In the genomic region with DNA sequence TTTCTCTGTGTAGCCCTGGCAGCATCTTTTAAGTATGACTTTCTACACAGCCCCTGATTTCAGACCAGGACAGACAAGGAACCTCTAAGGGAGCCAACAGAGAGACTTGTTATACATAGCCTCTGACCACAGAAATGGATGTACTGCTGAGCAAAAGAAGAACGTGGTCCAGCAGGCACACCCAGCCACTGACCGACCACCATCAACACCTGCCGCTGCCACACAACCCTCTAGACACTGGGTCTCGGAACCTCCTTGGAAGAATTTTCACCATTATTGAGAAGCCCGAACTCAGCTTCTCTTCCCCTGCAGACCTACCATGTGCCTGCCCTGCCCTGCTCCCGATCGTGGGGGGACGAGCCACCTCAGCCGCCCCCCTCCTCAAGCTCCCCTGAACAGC, we compare ENCODE assay signal across 20 mouse cellular contexts.
DNase-seq lines count a peak whose midpoint lies in the region; ATAC-seq and TF ChIP-seq lines count a peak whose summit lies in the region.
"Had no signal": no experiment of that assay in that cellular context is flagged by ENCODE, and none has a peak within 500 bp of the region (broad histone marks: within the 10 kb centered on the region; RNA-seq: fewer than 3 reads in every experiment).

No protein-coding gene starts in this region.

- H3K36me3 ChIP-seq in midbrain, embryonic 10.5 days = peaks cover 13% of the 10 kb centered on the region
- no peaks in the 10 kb centered on the region for H3K36me3 ChIP-seq in midbrain, embryonic 14.5 days (ENCODE audit: control insufficient read depth, insufficient read depth, low read length)
- H3K36me3 ChIP-seq in C2C12 (ENCODE audit: control insufficient read depth, insufficient read depth) (no peaks in the 10 kb centered on the region), myocyte (ENCODE audit: control insufficient read depth, insufficient read depth) (no peaks in the 10 kb centered on the region)
- H3K36me3 ChIP-seq in liver, embryonic 12.5 days = no peaks in the 10 kb centered on the region
- H3K36me3 ChIP-seq: G1E had no signal

- H3K79me2 ChIP-seq in C2C12 (ENCODE audit: control insufficient read depth, insufficient read depth) (no peaks in the 10 kb centered on the region), myocyte (ENCODE audit: control insufficient read depth, insufficient read depth) (no peaks in the 10 kb centered on the region)

- H3K9me3 ChIP-seq in midbrain, embryonic 10.5 days (replicated peaks) = no peaks in the 10 kb centered on the region
- H3K9me3 ChIP-seq in midbrain, embryonic 14.5 days (ENCODE audit: control insufficient read depth, low read length) = no peaks in the 10 kb centered on the region
- no peaks in the 10 kb centered on the region for H3K9me3 ChIP-seq in liver, embryonic 12.5 days (replicated peaks)

- no peak for TF ChIP-seq POLR2A in myocyte (IDR thresholded peaks at IDR 0.05; ENCODE audit: insufficient read length, low read depth)

- 88% methylated on average over 9 of the region's 9 CpGs for WGBS in midbrain, embryonic 10.5 days
- WGBS in midbrain, embryonic 14.5 days = 94% methylated on average over 9 of the region's 9 CpGs
- WGBS in liver, embryonic 12.5 days (ENCODE audit: insufficient replicate concordance) = 79% methylated on average over 9 of the region's 9 CpGs

- intact Hi-C loops in left cerebral cortex, postnatal 25 days (cut with DNase I) = no loop called here

- no peak overlapping the region for H3K4me2 ChIP-seq in midbrain, embryonic 14.5 days (ENCODE audit: low read length)
- H3K4me2 ChIP-seq in myocyte (ENCODE audit: low read depth) = peak overlapping the region; percentile 12
- no peak overlapping the region for H3K4me2 ChIP-seq in liver, embryonic 12.5 days

- H3K27me3 ChIP-seq in midbrain, embryonic 10.5 days (ENCODE audit: low read depth, poor library complexity, severe bottlenecking) = no peaks in the 10 kb centered on the region
- no peaks in the 10 kb centered on the region for H3K27me3 ChIP-seq in midbrain, embryonic 14.5 days (ENCODE audit: control insufficient read depth, insufficient read depth, low read length)
- H3K27me3 ChIP-seq in C2C12 (ENCODE audit: control insufficient read depth, insufficient read depth, insufficient read length) = no peaks in the 10 kb centered on the region
- no peaks in the 10 kb centered on the region for H3K27me3 ChIP-seq in myocyte (ENCODE audit: control insufficient read depth, insufficient read depth, insufficient read length)
- H3K27me3 ChIP-seq in liver, embryonic 12.5 days (replicated peaks) = no peaks in the 10 kb centered on the region
- H3K27me3 ChIP-seq: CH12.LX, Patski had no signal

- no peak for ATAC-seq in midbrain, embryonic 14.5 days (ENCODE audit: low FRiP score, low TSS enrichment)
- ATAC-seq in liver, embryonic 12.5 days = no peak
- ATAC-seq: activated CD4-positive, CD25-positive, alpha-beta regulatory T cell, adult 4 months; CD4-positive, CD25-positive, alpha-beta regulatory T cell, adult 4 months; Patski had no signal

- no peak for TF ChIP-seq CTCF in layer of hippocampus, adult 2 months (conservative IDR thresholded peaks at IDR 0.05)
- no peak for TF ChIP-seq CTCF in C2C12 (IDR thresholded peaks at IDR 0.05; ENCODE audit: control insufficient read depth, insufficient read depth, insufficient read length)

- 0 out of 2 replicates have a peak overlapping the region, but pooled peaks have one; percentile 44 for H3K27ac ChIP-seq in layer of hippocampus, adult 2 months
- H3K27ac ChIP-seq in midbrain, embryonic 10.5 days (replicated peaks) = 0 out of 2 replicates have a peak overlapping the region, but pooled peaks have one; percentile 4
- H3K27ac ChIP-seq in midbrain, embryonic 14.5 days (replicated peaks; ENCODE audit: low read depth, low read length) = no peak overlapping the region
- no peak overlapping the region for H3K27ac ChIP-seq in liver, embryonic 12.5 days

- DNase-seq in layer of hippocampus, adult 2 months (ENCODE audit: low spot score in 2 of 2) = no peak
- DNase-seq in layer of hippocampus, adult 18-20 months (ENCODE audit: low spot score in 2 of 2) = no peak
- no peak for DNase-seq in midbrain, embryonic 10.5 days (ENCODE audit: low spot score)
- DNase-seq in midbrain, embryonic 14.5 days = no peak
- DNase-seq in left cerebral cortex, postnatal 25 days (ENCODE audit: low spot score in 2 of 2) = no peak
- DNase-seq: adrenal gland, adult 2 months; adrenal gland, adult 8-10 months; adrenal gland, postnatal 14 days; adrenal gland, postnatal 25 days; B cell, adult 2 months; cerebellum, adult 11 months; cerebellum, adult 11-12 months had no signal

- no peak overlapping the region for H3K4me3 ChIP-seq in layer of hippocampus, adult 2 months
- H3K4me3 ChIP-seq in midbrain, embryonic 10.5 days = no peak overlapping the region
- no peak overlapping the region for H3K4me3 ChIP-seq in midbrain, embryonic 14.5 days (replicated peaks; ENCODE audit: low read depth, low read length)
- H3K4me3 ChIP-seq in C2C12 (ENCODE audit: insufficient read depth, poor library complexity, severe bottlenecking) = no peak overlapping the region
- no peak overlapping the region for H3K4me3 ChIP-seq in myocyte
- H3K4me3 ChIP-seq in liver, embryonic 12.5 days = no peak overlapping the region

- H3K79me3 ChIP-seq in C2C12 (ENCODE audit: low read depth) = no peaks in the 10 kb centered on the region

- H3K9ac ChIP-seq in midbrain, embryonic 14.5 days (replicated peaks; ENCODE audit: low read length) = no peak overlapping the region
- no peak overlapping the region for H3K9ac ChIP-seq in liver, embryonic 12.5 days

- H3K4me1 ChIP-seq in midbrain, embryonic 10.5 days = peaks cover 47% of the 10 kb centered on the region
- peaks cover 29% of the 10 kb centered on the region for H3K4me1 ChIP-seq in midbrain, embryonic 14.5 days (ENCODE audit: control insufficient read depth, insufficient read depth, low read length)
- no peaks in the 10 kb centered on the region for H3K4me1 ChIP-seq in liver, embryonic 12.5 days

- H3ac ChIP-seq in C2C12 (ENCODE audit: control insufficient read depth, insufficient read length, low read depth) (no peak overlapping the region), myocyte (ENCODE audit: control insufficient read depth, insufficient read length) (no peak overlapping the region)

TF ChIP-seq in C2C12, 6 proteins besides CTCF, POLR2A, EP300 and RAD21:
- TF ChIP-seq CEBPB (IDR thresholded peaks at IDR 0.05; ENCODE audit: low read depth) (no peak), FOSL1 (IDR thresholded peaks at IDR 0.05; ENCODE audit: insufficient read depth, low read length, poor library complexity, severe bottlenecking) (no peak), MYOG (IDR thresholded peaks at IDR 0.05; ENCODE audit: control insufficient read depth, extremely low read depth, insufficient read length) (no peak), MAX (IDR thresholded peaks at IDR 0.05) (no peak), USF1 (IDR thresholded peaks at IDR 0.05; ENCODE audit: low read depth) (no peak), MYOD1 (IDR thresholded peaks at IDR 0.05; ENCODE audit: control insufficient read depth, insufficient read length, low read depth) (peak; percentile 74)

TF ChIP-seq in myocyte, 11 proteins besides CTCF, POLR2A, EP300 and RAD21:
- no peak for TF ChIP-seq REST (IDR thresholded peaks at IDR 0.05; ENCODE audit: insufficient read depth, insufficient read length)
- no peak for TF ChIP-seq SRF (IDR thresholded peaks at IDR 0.05; ENCODE audit: control insufficient read depth, insufficient read length, low read depth)
- TF ChIP-seq MYOD1 (IDR thresholded peaks at IDR 0.05; ENCODE audit: control insufficient read depth in 1 of 3, insufficient read length in 2 of 3, low read depth in 2 of 3) = peak in 2 of 3 experiments; percentile 87 to 91

Comparison
In these comparisons a context has a peak if more than half of its experiments do, and no peak if none do; other contexts are left out.
1. H3K27ac ChIP-seq: peak in layer of hippocampus, adult 2 months (single experiment) and midbrain, embryonic 10.5 days (single experiment); none in midbrain, embryonic 14.5 days (single experiment) and liver, embryonic 12.5 days (single experiment).